Mouse (Mus musculus) left cerebral cortex, adult 18-20 months (tissue): ENCODE measurements around the gene Cyp4v3. TPM values are rescaled to one million over a fixed set of nuclear protein-coding genes. Genes with fewer than 3 reads are reported as not detected.

ENCODE experiments used
- total RNA-seq, 2 experiments: library from RNA; stranded (reverse); gene quantifications; 2 replicates each; pipeline ENCODE4 v1.2.3; 2021

The Cyp4v3 gene
- total RNA-seq, 2 experiments from 2014 or later, result 5.9 to 6.4 TPM

Other genes starting within 250 kb of the Cyp4v3 start
- not detected for gene F11, start 71.2 kb downstream of the Cyp4v3 start, total RNA-seq
- gene Klkb1, start 38.4 kb downstream of the Cyp4v3 start, total RNA-seq, result not detected
- not detected for gene Gm45753, start 24.8 kb downstream of the Cyp4v3 start, total RNA-seq
- 10 to 100 TPM; 25.0 to 25.7 TPM for gene Fam149a, start 49.1 kb upstream of the Cyp4v3 start, total RNA-seq
- 10 to 100 TPM in 1 of 2 experiments, 1 to 10 TPM in 1; 9.2 to 10.5 TPM for gene Tlr3, start 77.9 kb upstream of the Cyp4v3 start, total RNA-seq
- gene Sorbs2, start 174.6 kb upstream of the Cyp4v3 start, total RNA-seq, result 100 to 1,000 TPM; 284 to 324 TPM